Mouse (Mus musculus): ENCODE results near the gene Gtf2i. TPM values are rescaled to one million over a fixed set of nuclear protein-coding genes. Genes with fewer than 3 reads are reported as not detected.

Gene Gtf2i
- total and polyA plus RNA-seq, 3 experiments, result 28.4 to 60.9 (median 42.2) TPM

- H3K27me3 ChIP-seq (replicated peaks), result no peaks in the 10 kb centered on the region
- H3K79me2 ChIP-seq (replicated peaks; ENCODE audit: control insufficient read depth, extremely low read depth, insufficient read depth, poor library complexity, severe bottlenecking), result peaks cover 49% of the 10 kb centered on the region
- H3K36me3 ChIP-seq (replicated peaks in 1 of 2; ENCODE audit: control insufficient read depth in 1 of 2, insufficient read depth in 1 of 2, low read length in 1 of 2), result peaks cover 12 to 54% of the 10 kb centered on the region in 2 experiments
- TF ChIP-seq SMC3 (IDR thresholded peaks at IDR 0.05; ENCODE audit: low read depth, low read length) (no peak), ZMIZ1 (IDR thresholded peaks at IDR 0.05; ENCODE audit: low read depth, low read length) (no peak), TCF12 (IDR thresholded peaks at IDR 0.05; ENCODE audit: low read depth, low read length) (no peak), ZC3H11A (IDR thresholded peaks at IDR 0.05; ENCODE audit: low read depth, low read length) (no peak), MAFK (IDR thresholded peaks at IDR 0.05; ENCODE audit: insufficient replicate concordance, low read length) (no peak), TBP (conservative IDR thresholded peaks at IDR 0.05; ENCODE audit: low read depth, low read length) (no peak), UBTF (IDR thresholded peaks at IDR 0.05; ENCODE audit: low read depth, low read length) (no peak), JUN (IDR thresholded peaks at IDR 0.05; ENCODE audit: insufficient read depth, low read depth, low read length) (no peak), USF2 (conservative IDR thresholded peaks at IDR 0.05; ENCODE audit: low read depth, low read length) (no peak)
- H3K9me3 ChIP-seq (replicated peaks; ENCODE audit: low read length), result no peaks in the 10 kb centered on the region
- dilution Hi-C loops (cut with MboI; ENCODE audit: extremely low pct_ligation_motif_present, extremely low pct_unique_long_range_greater_than_20kb, low sequenced_read_pairs) (no loop called here), in situ Hi-C loops (cut with MboI; ENCODE audit: low pct_ligation_motif_present, low pct_unique_long_range_greater_than_20kb, low sequenced_read_pairs) (no loop called here)
- no peak for DNase-seq (ENCODE audit: extremely low read depth)
- no peak overlapping the region for H3K9ac ChIP-seq (ENCODE audit: insufficient read depth, low read depth)
- H3K4me1 ChIP-seq (ENCODE audit: control insufficient read depth in 1 of 2, insufficient read depth in 2 of 2), result peaks cover 6 to 28% of the 10 kb centered on the region in 2 experiments; a peak in 3 of 4 replicates
- no peak overlapping the region for H3K4me3 ChIP-seq (replicated peaks in 1 of 3; ENCODE audit: low read depth in 2 of 3, low read length in 2 of 3, poor library complexity in 1 of 3)
- H3K27ac ChIP-seq (ENCODE audit: insufficient read depth, low read depth), result no peak overlapping the region
- H3K4me2 ChIP-seq (ENCODE audit: insufficient read depth, low read depth, poor library complexity, severe bottlenecking), result no peak overlapping the region
Measured at GRCm38 (mm10) chr5:134310201-134310600, 4.4 kb downstream of the Gtf2i start.

GRCm38 (mm10) chr5:134309345-134309744 lies 5.2 kb downstream of the Gtf2i start:
- in situ Hi-C loops (cut with MboI; ENCODE audit: low pct_ligation_motif_present, low pct_unique_long_range_greater_than_20kb, low sequenced_read_pairs) (no loop called here), dilution Hi-C loops (cut with MboI; ENCODE audit: extremely low pct_ligation_motif_present, extremely low pct_unique_long_range_greater_than_20kb, low sequenced_read_pairs) (no loop called here)
- no peak overlapping the region for H3K4me2 ChIP-seq (ENCODE audit: insufficient read depth, low read depth, poor library complexity, severe bottlenecking)
- H3K4me1 ChIP-seq (ENCODE audit: control insufficient read depth in 1 of 2, insufficient read depth in 2 of 2), result peaks cover 6 to 33% of the 10 kb centered on the region in 2 experiments; a peak in 3 of 4 replicates
- TF ChIP-seq ELF1 (IDR thresholded peaks at IDR 0.05; ENCODE audit: low read depth, low read length) (no peak), CHD2 (IDR thresholded peaks at IDR 0.05; ENCODE audit: low read length) (no peak), ZMIZ1 (IDR thresholded peaks at IDR 0.05; ENCODE audit: low read depth, low read length) (no peak), TCF12 (IDR thresholded peaks at IDR 0.05; ENCODE audit: low read depth, low read length) (no peak), ETS1 (conservative IDR thresholded peaks at IDR 0.05; ENCODE audit: low read depth, low read length) (no peak), CTCF (conservative IDR thresholded peaks at IDR 0.05 in 1 of 2, IDR thresholded peaks at IDR 0.05 in 1 of 2; ENCODE audit: low read depth in 2 of 2, low read length in 2 of 2) (no peak), POLR2A (IDR thresholded peaks at IDR 0.05; ENCODE audit: low read depth, low read length) (no peak), MXI1 (IDR thresholded peaks at IDR 0.05; ENCODE audit: low read depth, low read length) (no peak), USF1 (IDR thresholded peaks at IDR 0.05; ENCODE audit: low read depth, low read length) (no peak), JUND (conservative IDR thresholded peaks at IDR 0.05; ENCODE audit: low read depth, low read length) (no peak), BHLHE40 (IDR thresholded peaks at IDR 0.05; ENCODE audit: low read depth, low read length) (no peak)
- H3K27ac ChIP-seq (ENCODE audit: insufficient read depth, low read depth), result no peak overlapping the region
- H3K4me3 ChIP-seq (replicated peaks in 1 of 3; ENCODE audit: low read depth in 2 of 3, low read length in 2 of 3, poor library complexity in 1 of 3), result no peak overlapping the region
- no peaks in the 10 kb centered on the region for H3K9me3 ChIP-seq (replicated peaks; ENCODE audit: low read length)
- peaks cover 18 to 60% of the 10 kb centered on the region in 2 experiments for H3K36me3 ChIP-seq (replicated peaks in 1 of 2; ENCODE audit: control insufficient read depth in 1 of 2, insufficient read depth in 1 of 2, low read length in 1 of 2)
- peaks cover 49% of the 10 kb centered on the region for H3K79me2 ChIP-seq (replicated peaks; ENCODE audit: control insufficient read depth, extremely low read depth, insufficient read depth, poor library complexity, severe bottlenecking)
- no peak for DNase-seq (ENCODE audit: extremely low read depth)
- H3K9ac ChIP-seq (ENCODE audit: insufficient read depth, low read depth), result no peak overlapping the region
- H3K27me3 ChIP-seq (replicated peaks), result no peaks in the 10 kb centered on the region

All from CH12.LX (cell line).